Mouse (Mus musculus): ENCODE measurements around the gene Unc80. TPM values are rescaled to one million over a fixed set of nuclear protein-coding genes. Genes with fewer than 3 reads are reported as not detected.

Unc80 gene
- total RNA-seq, 1 experiment, result 0.22 TPM

DNA sequence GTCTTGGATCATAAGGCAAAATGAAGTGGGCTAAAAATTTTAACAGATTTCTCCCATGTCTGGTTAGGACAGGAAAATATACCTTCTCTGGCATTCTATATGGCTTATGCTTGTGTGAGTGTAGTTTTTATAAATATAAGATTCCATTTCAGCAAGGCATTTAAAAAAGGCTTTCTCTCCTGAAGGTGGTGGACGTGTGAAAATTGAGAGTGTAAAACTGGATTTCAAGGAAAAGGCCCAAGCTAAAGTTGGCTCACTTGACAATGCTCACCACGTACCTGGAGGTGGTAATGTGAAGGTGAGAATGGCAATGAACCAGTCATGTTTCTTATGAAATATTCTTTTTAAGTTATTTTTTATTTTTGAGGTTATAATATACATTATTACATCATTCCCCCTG is 30.1 kb upstream of the Unc80 start:
- no peaks in the 10 kb centered on the region for H3K36me3 ChIP-seq (ENCODE audit: control insufficient read depth, insufficient read depth, low read length, poor library complexity, severe bottlenecking)
- no peak overlapping the region for H3K27ac ChIP-seq (ENCODE audit: insufficient read depth, low read depth, low read length, poor library complexity, severe bottlenecking)
- H3K9ac ChIP-seq (ENCODE audit: insufficient read depth, low read depth, low read length, poor library complexity, severe bottlenecking), result no peak overlapping the region
- H3K9me3 ChIP-seq (ENCODE audit: control insufficient read depth, insufficient read depth, low read depth, low read length), result no peaks in the 10 kb centered on the region
- TF ChIP-seq HCFC1 (IDR thresholded peaks at IDR 0.05; ENCODE audit: borderline replicate concordance, insufficient read depth, low read length) (no peak), MAFK (IDR thresholded peaks at IDR 0.05; ENCODE audit: insufficient read depth, low read depth, low read length) (no peak), ZNF384 (IDR thresholded peaks at IDR 0.05; ENCODE audit: low read depth, low read length) (no peak), CHD2 (IDR thresholded peaks at IDR 0.05; ENCODE audit: low read depth, low read length) (no peak), ZC3H11A (IDR thresholded peaks at IDR 0.05; ENCODE audit: borderline replicate concordance, low read depth, low read length) (no peak)
- no peak for DNase-seq (ENCODE audit: low read depth, low spot score)
- H3K4me1 ChIP-seq (ENCODE audit: control insufficient read depth in 2 of 2, insufficient read depth in 2 of 2, low read length in 2 of 2, poor library complexity in 1 of 2), result no peaks in the 10 kb centered on the region
- H3K4me3 ChIP-seq (ENCODE audit: insufficient read depth in 1 of 2, low read depth in 1 of 2, low read length in 2 of 2, poor library complexity in 1 of 2, severe bottlenecking in 1 of 2), result no peak overlapping the region
- in situ Hi-C loops (cut with MboI; ENCODE audit: low sequenced_read_pairs in 2 of 2, unreplicated experiment in 2 of 2), result no loop called here

DNA sequence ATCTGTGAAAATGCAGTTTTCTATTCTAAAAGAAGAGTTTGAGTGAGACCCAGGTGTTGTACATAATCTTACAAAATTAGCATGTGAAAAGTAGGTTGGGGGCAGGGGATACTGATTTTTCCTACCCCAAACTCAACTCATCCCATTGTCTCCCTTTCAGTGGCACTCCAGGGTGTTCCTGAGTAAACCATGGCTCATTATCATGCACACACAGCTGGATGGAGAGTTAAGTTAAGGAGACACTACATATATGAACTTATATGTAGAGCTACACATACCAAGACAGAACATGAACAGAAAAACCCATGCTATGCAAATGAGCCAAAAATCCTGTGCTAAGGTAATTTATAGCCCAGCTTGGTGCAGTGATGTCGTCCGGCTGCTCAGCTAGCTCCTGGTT is 25.2 kb upstream of the Unc80 start:
- DNase-seq (ENCODE audit: low read depth, low spot score), result no peak

DNA sequence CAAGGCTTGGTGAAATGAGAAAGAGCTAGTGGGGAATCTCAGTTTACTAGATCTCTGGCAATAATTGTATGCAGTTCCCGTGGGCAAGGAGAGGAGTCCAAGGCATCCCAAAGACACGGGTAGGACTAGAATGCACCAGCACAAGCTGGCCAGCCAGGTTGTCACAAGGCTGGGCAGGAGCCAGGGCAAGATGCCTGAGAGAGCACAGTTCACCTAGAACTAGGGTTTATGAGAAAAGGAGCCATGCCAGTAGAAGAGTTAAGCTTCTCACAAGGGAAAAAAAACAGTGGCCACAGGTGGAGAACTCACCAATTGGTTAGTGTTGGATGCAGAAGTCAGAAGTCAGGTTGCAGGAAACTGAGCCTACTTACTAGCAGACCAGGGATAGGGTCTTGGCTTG is 18.7 kb upstream of the Unc80 start:
- Histone ChIP-seq H3K4me1 (ENCODE audit: control insufficient read depth in 2 of 2, insufficient read depth in 2 of 2, low read length in 2 of 2, poor library complexity in 1 of 2) (no peaks in the 10 kb centered on the region), H3K4me3 (ENCODE audit: insufficient read depth in 1 of 2, low read depth in 1 of 2, low read length in 2 of 2, poor library complexity in 1 of 2, severe bottlenecking in 1 of 2) (no peak overlapping the region), H3K27ac (ENCODE audit: insufficient read depth, low read depth, low read length, poor library complexity, severe bottlenecking) (no peak overlapping the region), H3K9ac (ENCODE audit: insufficient read depth, low read depth, low read length, poor library complexity, severe bottlenecking) (no peak overlapping the region), H3K9me3 (ENCODE audit: control insufficient read depth, insufficient read depth, low read depth, low read length) (no peaks in the 10 kb centered on the region), H3K36me3 (ENCODE audit: control insufficient read depth, insufficient read depth, low read length, poor library complexity, severe bottlenecking) (no peaks in the 10 kb centered on the region)
- in situ Hi-C loops (cut with MboI; ENCODE audit: low sequenced_read_pairs in 2 of 2, unreplicated experiment in 2 of 2), result no loop called here
- no peak for TF ChIP-seq ZC3H11A (IDR thresholded peaks at IDR 0.05; ENCODE audit: borderline replicate concordance, low read depth, low read length)
- no peak for TF ChIP-seq MAFK (IDR thresholded peaks at IDR 0.05; ENCODE audit: insufficient read depth, low read depth, low read length)
- TF ChIP-seq ZNF384 (IDR thresholded peaks at IDR 0.05; ENCODE audit: low read depth, low read length), result no peak
- no peak for TF ChIP-seq HCFC1 (IDR thresholded peaks at IDR 0.05; ENCODE audit: borderline replicate concordance, insufficient read depth, low read length)
- no peak for TF ChIP-seq CHD2 (IDR thresholded peaks at IDR 0.05; ENCODE audit: low read depth, low read length)
- DNase-seq (ENCODE audit: low read depth, low spot score), result no peak

More for the DNA sequence above, 25.2 kb upstream of the Unc80 start:
- no peak overlapping the region for H3K9ac ChIP-seq (ENCODE audit: insufficient read depth, low read depth, low read length, poor library complexity, severe bottlenecking)
- H3K27ac ChIP-seq (ENCODE audit: insufficient read depth, low read depth, low read length, poor library complexity, severe bottlenecking), result no peak overlapping the region
- no peaks in the 10 kb centered on the region for H3K36me3 ChIP-seq (ENCODE audit: control insufficient read depth, insufficient read depth, low read length, poor library complexity, severe bottlenecking)
- TF ChIP-seq ZNF384 (IDR thresholded peaks at IDR 0.05; ENCODE audit: low read depth, low read length) (no peak), MAFK (IDR thresholded peaks at IDR 0.05; ENCODE audit: insufficient read depth, low read depth, low read length) (no peak), CHD2 (IDR thresholded peaks at IDR 0.05; ENCODE audit: low read depth, low read length) (no peak), ZC3H11A (IDR thresholded peaks at IDR 0.05; ENCODE audit: borderline replicate concordance, low read depth, low read length) (no peak), HCFC1 (IDR thresholded peaks at IDR 0.05; ENCODE audit: borderline replicate concordance, insufficient read depth, low read length) (no peak)
- no peaks in the 10 kb centered on the region for H3K9me3 ChIP-seq (ENCODE audit: control insufficient read depth, insufficient read depth, low read depth, low read length)
- in situ Hi-C loops (cut with MboI; ENCODE audit: low sequenced_read_pairs in 2 of 2, unreplicated experiment in 2 of 2), result no loop called here
- H3K4me1 ChIP-seq (ENCODE audit: control insufficient read depth in 2 of 2, insufficient read depth in 2 of 2, low read length in 2 of 2, poor library complexity in 1 of 2), result no peaks in the 10 kb centered on the region
- H3K4me3 ChIP-seq (ENCODE audit: insufficient read depth in 1 of 2, low read depth in 1 of 2, low read length in 2 of 2, poor library complexity in 1 of 2, severe bottlenecking in 1 of 2), result no peak overlapping the region

DNA sequence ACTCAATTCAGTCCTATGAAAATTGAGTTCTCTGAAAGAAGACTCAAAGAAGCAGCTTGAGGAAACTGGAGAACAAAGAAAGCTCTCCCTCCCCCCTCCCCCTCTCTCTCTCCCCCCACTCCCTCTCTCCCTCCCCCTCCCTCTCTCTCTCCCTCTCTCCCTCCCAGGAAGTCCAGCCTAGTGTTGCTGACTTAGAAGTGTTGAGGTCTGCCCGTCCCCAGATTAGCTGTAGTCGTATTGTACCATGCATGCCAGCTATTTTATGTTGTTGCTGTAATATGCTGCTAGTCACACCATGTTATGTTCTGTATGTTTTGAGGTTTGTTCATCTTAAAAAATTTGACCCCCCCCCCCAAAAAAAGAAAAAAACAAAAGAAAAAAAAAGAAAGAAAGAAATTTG is 11.6 kb upstream of the Unc80 start:
- in situ Hi-C loops (cut with MboI; ENCODE audit: low sequenced_read_pairs in 2 of 2, unreplicated experiment in 2 of 2), result no loop called here
- Histone ChIP-seq H3K4me1 (ENCODE audit: control insufficient read depth in 2 of 2, insufficient read depth in 2 of 2, low read length in 2 of 2, poor library complexity in 1 of 2) (no peaks in the 10 kb centered on the region), H3K9ac (ENCODE audit: insufficient read depth, low read depth, low read length, poor library complexity, severe bottlenecking) (no peak overlapping the region), H3K36me3 (ENCODE audit: control insufficient read depth, insufficient read depth, low read length, poor library complexity, severe bottlenecking) (no peaks in the 10 kb centered on the region), H3K27ac (ENCODE audit: insufficient read depth, low read depth, low read length, poor library complexity, severe bottlenecking) (no peak overlapping the region), H3K4me3 (ENCODE audit: insufficient read depth in 1 of 2, low read depth in 1 of 2, low read length in 2 of 2, poor library complexity in 1 of 2, severe bottlenecking in 1 of 2) (no peak overlapping the region), H3K9me3 (ENCODE audit: control insufficient read depth, insufficient read depth, low read depth, low read length) (no peaks in the 10 kb centered on the region)
- TF ChIP-seq MAFK (IDR thresholded peaks at IDR 0.05; ENCODE audit: insufficient read depth, low read depth, low read length), result no peak
- TF ChIP-seq CHD2 (IDR thresholded peaks at IDR 0.05; ENCODE audit: low read depth, low read length), result no peak
- TF ChIP-seq ZC3H11A (IDR thresholded peaks at IDR 0.05; ENCODE audit: borderline replicate concordance, low read depth, low read length), result no peak
- no peak for TF ChIP-seq HCFC1 (IDR thresholded peaks at IDR 0.05; ENCODE audit: borderline replicate concordance, insufficient read depth, low read length)
- no peak for TF ChIP-seq ZNF384 (IDR thresholded peaks at IDR 0.05; ENCODE audit: low read depth, low read length)
- no peak for DNase-seq (ENCODE audit: low read depth, low spot score)

DNA sequence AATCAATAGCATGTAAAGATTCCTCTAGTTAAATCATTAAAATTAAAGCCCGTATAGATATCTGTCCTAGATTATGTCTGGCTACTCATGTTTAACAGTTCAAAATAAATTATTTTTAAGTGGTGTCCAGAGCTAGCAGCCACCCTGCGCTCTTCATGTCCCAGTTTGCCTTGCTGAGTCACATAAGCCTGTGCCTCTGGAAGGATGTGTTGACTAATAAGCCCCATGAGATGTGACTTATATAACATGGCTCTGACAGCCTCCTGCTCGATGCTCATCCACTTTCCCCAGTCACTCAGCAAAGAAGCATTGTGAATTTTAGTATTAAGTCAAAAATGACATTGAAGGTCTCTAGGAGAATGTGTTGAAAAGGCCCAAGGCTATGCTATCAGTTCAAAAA is 10.4 kb upstream of the Unc80 start:
- Histone ChIP-seq H3K9ac (ENCODE audit: insufficient read depth, low read depth, low read length, poor library complexity, severe bottlenecking) (no peak overlapping the region), H3K27ac (ENCODE audit: insufficient read depth, low read depth, low read length, poor library complexity, severe bottlenecking) (no peak overlapping the region), H3K36me3 (ENCODE audit: control insufficient read depth, insufficient read depth, low read length, poor library complexity, severe bottlenecking) (no peaks in the 10 kb centered on the region), H3K4me1 (ENCODE audit: control insufficient read depth in 2 of 2, insufficient read depth in 2 of 2, low read length in 2 of 2, poor library complexity in 1 of 2) (no peaks in the 10 kb centered on the region), H3K4me3 (ENCODE audit: insufficient read depth in 1 of 2, low read depth in 1 of 2, low read length in 2 of 2, poor library complexity in 1 of 2, severe bottlenecking in 1 of 2) (no peak overlapping the region), H3K9me3 (ENCODE audit: control insufficient read depth, insufficient read depth, low read depth, low read length) (no peaks in the 10 kb centered on the region)
- in situ Hi-C loops (cut with MboI; ENCODE audit: low sequenced_read_pairs in 2 of 2, unreplicated experiment in 2 of 2), result no loop called here
- no peak for DNase-seq (ENCODE audit: low read depth, low spot score)
- TF ChIP-seq ZC3H11A (IDR thresholded peaks at IDR 0.05; ENCODE audit: borderline replicate concordance, low read depth, low read length) (no peak), ZNF384 (IDR thresholded peaks at IDR 0.05; ENCODE audit: low read depth, low read length) (no peak), CHD2 (IDR thresholded peaks at IDR 0.05; ENCODE audit: low read depth, low read length) (no peak), HCFC1 (IDR thresholded peaks at IDR 0.05; ENCODE audit: borderline replicate concordance, insufficient read depth, low read length) (no peak), MAFK (IDR thresholded peaks at IDR 0.05; ENCODE audit: insufficient read depth, low read depth, low read length) (no peak)
